Mouse (Mus musculus) stomach, postnatal 0 days (tissue): ENCODE results near the gene Xpo4. TPM values are rescaled to one million over a fixed set of nuclear protein-coding genes. Genes with fewer than 3 reads are reported as not detected.
"Not testable (repeated sequence)": the region's sequence is repeated elsewhere in the genome, so short reads cannot be mapped to it uniquely, and the experiment has no call there.

ENCODE experiments used
- ATAC-seq: fragments of 200-750 bp; cut with Nextera tagmentation; 2 replicates; pipeline ENCODE4 v1.8.0; 2017; ENCODE audit not compliant: low FRiP score, low TSS enrichment
- DNase-seq: peaks from one replicate; pipeline ENCODE4 v3.0.0-alpha.2; 2016; ENCODE audit warnings: low spot score
- H3K27ac ChIP-seq: fragments of 300-500 bp; sonication (generic); replicated peaks from 2 replicates; pipeline ENCODE4 v1.5.1; 2014; ENCODE audit warnings: mild to moderate bottlenecking, control low read depth
- H3K27me3 ChIP-seq: fragments of 300-500 bp; sonication (generic); 2 replicates; pipeline ENCODE4 v1.6.1; 2014; ENCODE audit warnings: low read length; ENCODE audit not compliant: control insufficient read depth, insufficient read depth
- H3K36me3 ChIP-seq: fragments of 300-500 bp; sonication (generic); 2 replicates; pipeline ENCODE4 v1.6.1; 2014; ENCODE audit warnings: low read length, mixed read lengths; ENCODE audit not compliant: control insufficient read depth, insufficient read depth
- H3K4me1 ChIP-seq: fragments of 300-500 bp; sonication (generic); replicated peaks from 2 replicates; pipeline ENCODE4 v1.6.1; 2014; ENCODE audit warnings: antibody characterized with exemption; ENCODE audit not compliant: control insufficient read depth, insufficient read depth
- H3K4me2 ChIP-seq: fragments of 300-500 bp; sonication (generic); replicated peaks from 2 replicates; pipeline ENCODE4 v1.6.1; 2014; ENCODE audit warnings: low read depth, mild to moderate bottlenecking, control low read depth, moderate library complexity
- H3K4me3 ChIP-seq: fragments of 300-500 bp; sonication (generic); 2 replicates; pipeline ENCODE4 v1.5.1; 2014; ENCODE audit warnings: low read depth, low read length, control low read depth
- H3K9ac ChIP-seq: fragments of 300-500 bp; sonication (generic); 2 replicates; pipeline ENCODE4 v1.6.1; 2014; ENCODE audit warnings: mild to moderate bottlenecking, low read length, control low read depth, mixed read lengths
- H3K9me3 ChIP-seq: fragments of 300-500 bp; sonication (generic); 2 replicates; pipeline ENCODE4 v1.6.1; 2016; ENCODE audit warnings: low read length; ENCODE audit not compliant: control insufficient read depth
- CTCF ChIP-seq: IDR thresholded peaks from 2 replicates; pipeline ENCODE4 v1.5.1; 2016; ENCODE audit warnings: antibody characterized with exemption, low read depth, mild to moderate bottlenecking, moderate library complexity
- EP300 ChIP-seq: optimal IDR thresholded peaks from 2 replicates; pipeline ENCODE3; 2016; ENCODE audit warnings: antibody characterized with exemption
- WGBS: fragments of 180-500 bp; shearing (Covaris S2); extraction: QIAGEN DNeasy Blood & Tissue Kit; methylation state at CpG from one replicate; pipeline ENCODE4 v1.1.7; 2014; 5-methylcytosine and 5-hydroxymethylcytosine counted together
- polyA plus RNA-seq: library from polyadenylated mRNA; unstranded; fragments of >200 nt; fragmentation: Nextera tagmentation; extraction: Ambion mirVana; gene quantifications from 2 replicates; pipeline ENCODE4 v1.2.1, GENCODE M21; 2015

Gene Xpo4
- polyA plus RNA-seq, 1 experiment from 2014 or later = 7.9 TPM

GRCm38 (mm10) chr14:57663630-57664029 lies 1.6 kb downstream of the Xpo4 start:
- Histone ChIP-seq H3K4me1 (no peaks in the 10 kb centered on the region), H3K9me3 (no peaks in the 10 kb centered on the region), H3K4me2 (peak overlapping the region; percentile 91), H3K4me3 (peak overlapping the region; percentile 79), H3K36me3 (no peaks in the 10 kb centered on the region), H3K27me3 (no peaks in the 10 kb centered on the region), H3K27ac (no peak overlapping the region), H3K9ac (no peak overlapping the region)
- TF ChIP-seq EP300 = no peak
- TF ChIP-seq CTCF = no peak
- no peak for ATAC-seq
- 23% methylated on average over 1 of the region's 1 CpGs for WGBS
- no peak for DNase-seq

- Histone ChIP-seq H3K9ac (no peak overlapping the region), H3K9me3 (no peaks in the 10 kb centered on the region), H3K27me3 (no peaks in the 10 kb centered on the region), H3K27ac (no peak overlapping the region), H3K4me1 (no peaks in the 10 kb centered on the region), H3K4me3 (no peak overlapping the region), H3K36me3 (no peaks in the 10 kb centered on the region), H3K4me2 (no peak overlapping the region)
- DNase-seq (no peak), ATAC-seq (no peak)
- 94% methylated on average over 4 of the region's 4 CpGs for WGBS
- TF ChIP-seq EP300 = no peak
- no peak for TF ChIP-seq CTCF
These were observed 6.9 kb downstream of the Xpo4 start for GRCm38 (mm10) chr14:57658301-57658700.

GRCm38 (mm10) chr14:57657500-57657899 lies 7.7 kb downstream of the Xpo4 start:
- Histone ChIP-seq H3K9ac (no peak overlapping the region), H3K27ac (no peak overlapping the region), H3K27me3 (no peaks in the 10 kb centered on the region), H3K36me3 (no peaks in the 10 kb centered on the region), H3K4me2 (no peak overlapping the region), H3K9me3 (no peaks in the 10 kb centered on the region), H3K4me1 (no peaks in the 10 kb centered on the region), H3K4me3 (no peak overlapping the region)
- DNase-seq (no peak), ATAC-seq (no peak)
- WGBS = 95% methylated on average over 2 of the region's 2 CpGs
- no peak for TF ChIP-seq CTCF
- no peak for TF ChIP-seq EP300

GRCm38 (mm10) chr14:57656519-57656918 lies 8.7 kb downstream of the Xpo4 start:
- ATAC-seq, H3K27me3 ChIP-seq, H3K4me1 ChIP-seq, H3K9ac ChIP-seq, H3K4me2 ChIP-seq, H3K27ac ChIP-seq, H3K4me3 ChIP-seq, H3K36me3 ChIP-seq, DNase-seq, H3K9me3 ChIP-seq: not testable (repeated sequence)
- 96% methylated on average over 3 of the region's 3 CpGs for WGBS

- Histone ChIP-seq H3K36me3 (no peaks in the 10 kb centered on the region), H3K9me3 (no peaks in the 10 kb centered on the region), H3K4me3 (no peak overlapping the region), H3K9ac (no peak overlapping the region), H3K27ac (no peak overlapping the region), H3K4me1 (no peaks in the 10 kb centered on the region), H3K4me2 (no peak overlapping the region), H3K27me3 (no peaks in the 10 kb centered on the region)
- DNase-seq (no peak), ATAC-seq (no peak)
- TF ChIP-seq CTCF (peak; percentile 57), EP300 (no peak)
These were observed 15.7 kb downstream of the Xpo4 start for GRCm38 (mm10) chr14:57649501-57649900.

- Histone ChIP-seq H3K4me3 (no peak overlapping the region), H3K4me1 (no peaks in the 10 kb centered on the region), H3K36me3 (no peaks in the 10 kb centered on the region), H3K9ac (no peak overlapping the region), H3K9me3 (no peaks in the 10 kb centered on the region), H3K4me2 (no peak overlapping the region), H3K27ac (no peak overlapping the region), H3K27me3 (no peaks in the 10 kb centered on the region)
- ATAC-seq (no peak), DNase-seq (no peak)
- 84% methylated on average over 4 of the region's 4 CpGs for WGBS
- TF ChIP-seq CTCF (no peak), EP300 (no peak)
These were observed 19.1 kb downstream of the Xpo4 start for GRCm38 (mm10) chr14:57646155-57646554.
